Mouse (Mus musculus): Measurements from ENCODE around the gene Pink1. TPM values are rescaled to one million over a fixed set of nuclear protein-coding genes. Genes with fewer than 3 reads are reported as not detected.

Gene Pink1
- total RNA-seq, 1 experiment = 13.4 TPM

DNA sequence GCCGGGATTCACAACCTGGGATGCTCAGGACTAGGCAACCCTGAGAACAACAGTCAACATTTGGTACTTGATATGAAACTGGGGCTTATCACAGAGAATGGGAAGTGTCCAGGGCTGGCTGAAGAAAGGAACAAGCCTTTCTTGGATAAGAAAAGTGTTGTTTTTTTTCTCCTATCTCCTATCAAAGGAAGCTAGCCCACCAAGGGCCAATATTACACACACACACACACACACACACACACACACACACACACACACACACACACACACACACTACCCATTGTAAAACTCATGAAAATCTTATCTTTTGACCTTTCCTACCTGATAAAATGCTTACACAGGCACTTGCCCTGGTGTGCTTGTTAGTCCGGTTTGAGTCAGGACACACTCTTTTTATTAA lies 29.4 kb upstream of the Pink1 start:
- in situ Hi-C loops (cut with MboI; ENCODE audit: low sequenced_read_pairs in 2 of 2, unreplicated experiment in 2 of 2) = no loop called here
- Histone ChIP-seq H3K9me3 (ENCODE audit: control insufficient read depth, insufficient read depth, low read depth, low read length) (no peaks in the 10 kb centered on the region), H3K27ac (ENCODE audit: insufficient read depth, low read depth, low read length, poor library complexity, severe bottlenecking) (no peak overlapping the region), H3K9ac (ENCODE audit: insufficient read depth, low read depth, low read length, poor library complexity, severe bottlenecking) (no peak overlapping the region), H3K4me3 (ENCODE audit: insufficient read depth in 1 of 2, low read depth in 1 of 2, low read length in 2 of 2, poor library complexity in 1 of 2, severe bottlenecking in 1 of 2) (no peak overlapping the region), H3K36me3 (ENCODE audit: control insufficient read depth, insufficient read depth, low read length, poor library complexity, severe bottlenecking) (no peaks in the 10 kb centered on the region), H3K4me1 (ENCODE audit: control insufficient read depth in 2 of 2, insufficient read depth in 2 of 2, low read length in 2 of 2, poor library complexity in 1 of 2) (peaks cover 0 to 2% of the 10 kb centered on the region in 2 experiments; a peak in 1 of 4 replicates)
- TF ChIP-seq ZNF384 (IDR thresholded peaks at IDR 0.05; ENCODE audit: low read depth, low read length) = no peak
- no peak for TF ChIP-seq CHD2 (IDR thresholded peaks at IDR 0.05; ENCODE audit: low read depth, low read length)
- TF ChIP-seq HCFC1 (IDR thresholded peaks at IDR 0.05; ENCODE audit: borderline replicate concordance, insufficient read depth, low read length) = no peak
- no peak for TF ChIP-seq ZC3H11A (IDR thresholded peaks at IDR 0.05; ENCODE audit: borderline replicate concordance, low read depth, low read length)
- TF ChIP-seq MAFK (IDR thresholded peaks at IDR 0.05; ENCODE audit: insufficient read depth, low read depth, low read length) = no peak
- no peak for DNase-seq (ENCODE audit: low read depth, low spot score)

DNA sequence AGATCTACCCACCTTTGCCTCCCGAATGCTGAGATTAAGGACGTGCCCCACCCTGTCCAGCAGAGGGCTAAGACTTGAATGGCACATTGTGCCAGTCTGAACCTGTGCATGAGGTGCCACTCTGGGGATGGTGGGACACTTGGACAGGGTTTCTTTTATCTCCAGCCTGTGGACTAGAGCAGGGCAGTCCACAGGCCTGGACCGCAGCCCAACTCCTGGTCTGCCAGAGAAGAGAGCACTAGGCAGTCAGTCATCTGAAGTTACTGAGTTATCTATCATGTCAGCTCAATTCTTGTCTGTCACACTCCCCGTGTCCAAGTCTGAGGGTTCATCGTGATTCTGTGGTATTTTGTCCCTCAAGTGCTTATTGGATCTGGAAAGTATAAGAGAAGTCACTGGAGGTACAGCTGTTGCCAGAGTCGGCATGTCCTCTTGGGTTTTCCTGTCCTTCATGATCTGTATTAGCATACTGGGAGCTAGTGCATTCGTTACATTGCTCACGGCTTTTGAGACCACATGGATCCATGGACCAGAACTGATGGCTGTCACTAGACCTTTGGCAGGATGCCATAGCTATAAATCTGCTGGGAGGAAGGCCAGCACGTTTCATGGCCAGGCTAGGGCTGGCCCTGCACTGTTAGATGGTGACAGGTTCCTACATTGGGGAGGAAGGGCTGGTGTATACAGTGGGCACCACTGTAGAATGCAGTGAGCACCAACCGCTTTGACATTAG lies 27.5 kb upstream of the Pink1 start:
- in situ Hi-C loops (cut with MboI; ENCODE audit: low sequenced_read_pairs in 2 of 2, unreplicated experiment in 2 of 2) = no loop called here
- DNase-seq (ENCODE audit: low read depth, low spot score) = no peak
- no peak for TF ChIP-seq ZC3H11A (IDR thresholded peaks at IDR 0.05; ENCODE audit: borderline replicate concordance, low read depth, low read length)
- no peak for TF ChIP-seq ZNF384 (IDR thresholded peaks at IDR 0.05; ENCODE audit: low read depth, low read length)
- TF ChIP-seq CHD2 (IDR thresholded peaks at IDR 0.05; ENCODE audit: low read depth, low read length) = no peak
- no peak for TF ChIP-seq MAFK (IDR thresholded peaks at IDR 0.05; ENCODE audit: insufficient read depth, low read depth, low read length)
- TF ChIP-seq HCFC1 (IDR thresholded peaks at IDR 0.05; ENCODE audit: borderline replicate concordance, insufficient read depth, low read length) = no peak

DNA sequence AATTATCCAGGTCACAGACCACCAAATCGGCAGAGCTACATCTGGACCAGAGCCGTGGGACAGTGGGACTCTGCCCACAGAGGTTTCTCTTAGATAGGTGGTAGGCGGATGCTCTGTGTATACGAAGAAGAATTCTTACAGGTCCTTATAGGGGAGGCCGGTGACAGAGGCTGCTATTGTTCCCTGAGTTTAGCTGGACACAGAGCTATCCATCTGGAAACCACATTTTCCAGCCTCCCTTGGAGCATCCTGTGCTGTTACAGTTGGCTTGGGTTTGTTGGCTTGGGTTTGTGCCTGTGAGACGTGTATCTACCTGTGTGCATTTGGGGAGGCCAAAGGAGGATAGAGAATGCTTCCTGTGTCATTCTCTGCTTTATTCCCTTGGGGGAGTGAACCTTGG lies 26.6 kb upstream of the Pink1 start:
- in situ Hi-C loops (cut with MboI; ENCODE audit: low sequenced_read_pairs in 2 of 2, unreplicated experiment in 2 of 2) = no loop called here
- Histone ChIP-seq H3K4me1 (ENCODE audit: control insufficient read depth in 2 of 2, insufficient read depth in 2 of 2, low read length in 2 of 2, poor library complexity in 1 of 2) (no peaks in the 10 kb centered on the region; a peak in 1 of 4 replicates), H3K4me3 (ENCODE audit: insufficient read depth in 1 of 2, low read depth in 1 of 2, low read length in 2 of 2, poor library complexity in 1 of 2, severe bottlenecking in 1 of 2) (no peak overlapping the region), H3K9me3 (ENCODE audit: control insufficient read depth, insufficient read depth, low read depth, low read length) (no peaks in the 10 kb centered on the region), H3K9ac (ENCODE audit: insufficient read depth, low read depth, low read length, poor library complexity, severe bottlenecking) (no peak overlapping the region), H3K27ac (ENCODE audit: insufficient read depth, low read depth, low read length, poor library complexity, severe bottlenecking) (no peak overlapping the region), H3K36me3 (ENCODE audit: control insufficient read depth, insufficient read depth, low read length, poor library complexity, severe bottlenecking) (no peaks in the 10 kb centered on the region)
- no peak for DNase-seq (ENCODE audit: low read depth, low spot score)
- TF ChIP-seq ZNF384 (IDR thresholded peaks at IDR 0.05; ENCODE audit: low read depth, low read length) = no peak
- TF ChIP-seq MAFK (IDR thresholded peaks at IDR 0.05; ENCODE audit: insufficient read depth, low read depth, low read length) = no peak
- TF ChIP-seq ZC3H11A (IDR thresholded peaks at IDR 0.05; ENCODE audit: borderline replicate concordance, low read depth, low read length) = no peak

More for the DNA sequence above, 27.5 kb upstream of the Pink1 start:
- no peaks in the 10 kb centered on the region for H3K9me3 ChIP-seq (ENCODE audit: control insufficient read depth, insufficient read depth, low read depth, low read length)
- H3K36me3 ChIP-seq (ENCODE audit: control insufficient read depth, insufficient read depth, low read length, poor library complexity, severe bottlenecking) = no peaks in the 10 kb centered on the region
- H3K4me1 ChIP-seq (ENCODE audit: control insufficient read depth in 2 of 2, insufficient read depth in 2 of 2, low read length in 2 of 2, poor library complexity in 1 of 2) = no peaks in the 10 kb centered on the region; a peak in 1 of 4 replicates
- H3K27ac ChIP-seq (ENCODE audit: insufficient read depth, low read depth, low read length, poor library complexity, severe bottlenecking) = no peak overlapping the region
- H3K9ac ChIP-seq (ENCODE audit: insufficient read depth, low read depth, low read length, poor library complexity, severe bottlenecking) = no peak overlapping the region
- H3K4me3 ChIP-seq (ENCODE audit: insufficient read depth in 1 of 2, low read depth in 1 of 2, low read length in 2 of 2, poor library complexity in 1 of 2, severe bottlenecking in 1 of 2) = no peak overlapping the region

DNA sequence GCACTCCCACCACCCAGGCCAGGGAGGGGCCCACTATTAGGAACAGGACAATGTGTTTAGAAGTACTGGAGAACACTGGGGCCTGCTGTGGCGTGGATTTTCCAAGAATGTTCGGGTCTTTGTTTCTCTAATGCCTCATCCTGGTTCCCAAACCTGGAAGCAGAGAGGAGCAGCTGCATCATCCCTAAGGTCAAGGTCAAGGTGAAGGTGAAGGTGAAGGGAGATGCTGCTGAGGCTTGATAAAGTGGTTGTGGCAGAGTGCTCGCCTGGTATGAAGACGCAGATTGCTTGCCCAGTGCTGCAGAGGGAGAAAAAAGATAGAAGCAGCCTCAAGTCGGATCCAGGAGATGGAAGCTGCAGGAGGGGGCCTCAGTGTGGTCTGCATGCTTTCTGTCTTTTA lies 25.7 kb upstream of the Pink1 start:
- H3K4me1 ChIP-seq (ENCODE audit: control insufficient read depth in 2 of 2, insufficient read depth in 2 of 2, low read length in 2 of 2, poor library complexity in 1 of 2) = no peaks in the 10 kb centered on the region; a peak in 1 of 4 replicates
- H3K27ac ChIP-seq (ENCODE audit: insufficient read depth, low read depth, low read length, poor library complexity, severe bottlenecking) = no peak overlapping the region
- H3K9me3 ChIP-seq (ENCODE audit: control insufficient read depth, insufficient read depth, low read depth, low read length) = no peaks in the 10 kb centered on the region

More for the DNA sequence above, 25.7 kb upstream of the Pink1 start:
- no peak for DNase-seq (ENCODE audit: low read depth, low spot score)
- no peaks in the 10 kb centered on the region for H3K36me3 ChIP-seq (ENCODE audit: control insufficient read depth, insufficient read depth, low read length, poor library complexity, severe bottlenecking)
- in situ Hi-C loops (cut with MboI; ENCODE audit: low sequenced_read_pairs in 2 of 2, unreplicated experiment in 2 of 2) = no loop called here
- H3K9ac ChIP-seq (ENCODE audit: insufficient read depth, low read depth, low read length, poor library complexity, severe bottlenecking) = no peak overlapping the region
- H3K4me3 ChIP-seq (ENCODE audit: insufficient read depth in 1 of 2, low read depth in 1 of 2, low read length in 2 of 2, poor library complexity in 1 of 2, severe bottlenecking in 1 of 2) = no peak overlapping the region
- TF ChIP-seq ZC3H11A (IDR thresholded peaks at IDR 0.05; ENCODE audit: borderline replicate concordance, low read depth, low read length) = no peak
- no peak for TF ChIP-seq MAFK (IDR thresholded peaks at IDR 0.05; ENCODE audit: insufficient read depth, low read depth, low read length)
- no peak for TF ChIP-seq CHD2 (IDR thresholded peaks at IDR 0.05; ENCODE audit: low read depth, low read length)

Data from ES-E14 (cell line).